Mouse (Mus musculus) right cerebral cortex, adult 2 months (tissue): Measurements from ENCODE around the gene Smchd1.

Experiments used
- DNase-seq, 2 experiments: peaks; one replicate each; pipeline ENCODE4 v3.0.0; 2021 to 2022; ENCODE audit warnings: low spot score in 2 of 2

The Smchd1 gene

DNA sequence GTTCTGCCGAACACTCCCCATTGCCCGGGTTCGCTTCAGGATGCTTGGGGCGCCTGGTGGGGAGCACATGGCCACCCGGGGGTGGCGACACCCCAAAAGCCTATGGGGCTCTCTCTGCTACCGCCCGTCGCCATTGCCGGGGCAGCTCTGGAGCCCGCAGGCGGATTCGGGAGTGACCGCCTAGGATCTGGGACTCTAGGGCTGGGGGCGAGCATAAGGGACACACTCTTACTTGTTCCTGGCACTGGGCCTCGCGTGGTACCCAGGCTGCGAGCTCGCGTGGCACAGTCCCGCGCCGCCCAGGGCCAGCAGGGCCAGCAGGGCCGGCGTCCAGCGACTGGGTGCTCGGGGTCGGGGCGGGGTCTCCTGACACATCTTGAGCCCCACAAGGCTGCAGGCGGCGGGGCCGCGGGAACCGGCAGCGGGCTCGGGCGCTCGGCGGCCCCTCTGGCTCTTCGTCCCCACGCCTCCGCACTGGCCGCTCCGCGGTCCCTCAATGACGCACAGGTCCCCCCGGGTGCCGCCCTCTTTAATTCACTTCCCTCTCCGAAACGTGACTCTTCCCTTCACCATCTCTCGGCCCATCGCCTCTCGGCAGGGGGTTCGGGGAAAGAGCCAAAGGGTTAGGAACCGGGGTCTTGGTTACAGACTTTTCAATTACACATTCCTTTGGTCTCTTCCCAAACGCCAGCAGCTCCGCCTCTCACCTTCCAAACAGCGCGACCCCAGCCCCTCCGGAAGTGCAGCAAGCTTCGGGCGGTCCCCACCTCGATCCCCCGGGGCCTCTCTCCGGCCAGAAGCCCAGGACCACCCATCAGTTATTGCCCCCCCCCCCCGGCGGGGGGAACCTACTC, 164.4 kb downstream of the Smchd1 start:
- peak in 1 of 2 experiments; percentile 4 for DNase-seq

DNA sequence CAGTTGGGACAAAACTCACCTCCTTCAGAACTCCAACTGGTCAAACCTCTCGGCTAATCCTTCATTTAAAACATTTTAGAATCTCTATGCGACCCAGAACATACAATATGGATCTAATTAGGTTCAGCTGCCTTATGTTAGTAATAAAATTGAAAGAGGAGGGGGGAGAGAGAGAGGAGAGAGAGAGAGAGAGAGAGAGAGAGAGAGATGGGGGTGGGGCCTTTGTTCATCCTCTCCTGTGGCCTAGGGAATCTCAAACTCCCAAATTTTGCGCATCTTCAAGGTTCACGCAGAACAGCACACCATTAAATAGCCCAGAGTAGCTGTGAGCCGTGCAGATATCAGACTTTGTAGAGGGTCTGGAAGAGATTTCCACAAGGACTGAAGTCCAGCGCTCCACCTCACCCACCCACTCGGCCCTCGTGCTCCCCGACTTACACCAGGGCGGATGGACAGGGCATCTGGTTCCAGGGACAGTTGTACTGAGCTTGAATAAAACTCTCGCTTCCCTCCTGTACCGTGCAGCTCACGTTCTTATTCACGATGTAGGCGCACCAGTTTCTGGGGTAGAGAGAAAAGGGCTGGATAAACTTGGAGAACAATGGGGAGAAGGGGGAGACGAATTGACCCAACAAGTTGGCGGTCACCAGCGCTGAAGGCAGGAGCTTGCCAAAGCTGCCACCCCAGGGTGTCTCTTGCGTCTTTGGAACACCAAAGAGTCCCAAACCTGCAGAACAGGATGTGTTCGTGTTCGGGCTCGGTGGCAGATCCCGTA, 165.2 kb downstream of the Smchd1 start:
- DNase-seq, result peak in 1 of 2 experiments; percentile 11

DNA sequence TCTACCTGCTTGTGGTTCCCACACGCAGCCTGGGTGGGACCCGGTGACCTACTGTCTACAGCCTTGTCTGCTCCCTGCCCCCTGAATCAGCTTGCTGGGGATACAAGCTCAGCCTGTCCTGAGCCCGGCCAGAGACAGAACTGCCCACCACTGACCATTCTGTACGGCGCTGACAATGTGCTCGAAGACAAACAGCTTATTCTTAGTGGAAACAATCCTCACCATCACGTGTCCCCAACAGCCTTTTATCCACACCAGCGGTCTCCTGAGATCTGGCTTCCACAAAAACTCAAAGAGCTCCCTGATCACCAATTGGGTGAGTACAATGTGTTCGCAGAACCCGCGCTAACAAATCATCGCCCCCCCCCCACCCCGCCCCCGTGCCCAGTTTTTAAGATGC, 166.0 kb downstream of the Smchd1 start:
- DNase-seq, result no peak

DNA sequence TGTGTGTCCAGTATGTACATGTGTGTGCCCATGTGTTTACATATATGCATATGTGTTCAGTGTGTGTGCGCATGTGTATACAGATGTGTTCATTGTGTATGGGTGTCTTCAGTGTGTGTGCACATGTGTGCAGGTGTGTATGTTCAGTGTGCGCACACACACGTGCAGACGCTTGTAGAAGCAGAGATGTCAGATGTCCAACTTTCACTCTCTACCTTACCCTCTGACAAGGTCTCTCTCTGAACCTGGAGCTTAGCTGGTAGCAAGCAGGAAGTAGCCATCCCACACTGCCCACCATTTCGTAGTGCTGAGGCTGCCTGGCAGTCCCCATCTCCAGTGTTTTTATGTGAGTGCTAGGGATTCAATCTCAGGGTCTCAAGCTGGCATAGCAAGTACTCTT, 166.8 kb downstream of the Smchd1 start:
- DNase-seq, result no peak

DNA sequence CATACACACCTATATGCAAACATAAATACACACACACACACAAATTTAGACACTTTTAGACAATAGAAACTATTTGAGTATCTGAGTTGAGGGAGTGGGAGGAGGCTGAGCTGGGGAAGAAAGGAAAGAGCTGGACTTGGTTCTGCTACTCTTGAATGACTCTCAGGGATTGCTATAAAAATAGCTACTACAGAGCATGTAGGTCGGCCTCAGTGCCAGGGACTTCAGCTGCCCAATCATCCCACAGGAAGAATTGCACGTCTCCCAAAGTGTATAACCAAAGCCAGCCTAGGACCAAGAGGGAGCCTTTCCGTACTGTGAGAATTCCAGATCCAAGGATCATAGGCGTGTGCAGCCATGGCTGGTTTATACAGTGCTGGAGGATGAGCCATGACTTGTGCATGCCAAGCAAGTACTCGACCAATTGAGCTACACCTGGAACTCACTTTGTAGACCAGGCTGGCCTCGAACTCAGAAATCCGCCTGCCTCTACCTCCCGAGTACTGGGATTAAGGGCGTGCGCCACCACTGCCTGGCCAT, 167.8 kb downstream of the Smchd1 start:
- DNase-seq, result no peak

DNA sequence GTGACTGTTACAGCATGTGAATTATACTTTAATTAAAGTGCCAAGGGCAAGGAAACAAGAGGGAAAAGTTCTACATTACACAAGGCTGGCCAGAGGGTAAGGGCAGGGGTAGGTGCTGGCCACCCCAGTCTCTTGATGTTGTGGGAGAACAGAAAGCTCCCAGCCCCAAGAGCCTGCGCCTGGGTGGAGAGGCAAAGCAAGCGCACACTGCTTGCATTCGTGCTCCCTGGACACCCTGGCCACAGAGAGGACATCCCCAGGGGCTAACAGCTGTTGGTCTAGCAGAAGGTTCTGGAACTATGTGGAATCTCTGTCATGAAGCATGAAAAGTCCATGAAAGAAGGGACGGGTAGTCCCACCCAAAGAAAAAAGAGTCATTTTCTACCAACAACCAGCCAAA, 168.4 kb downstream of the Smchd1 start:
- no peak for DNase-seq

DNA sequence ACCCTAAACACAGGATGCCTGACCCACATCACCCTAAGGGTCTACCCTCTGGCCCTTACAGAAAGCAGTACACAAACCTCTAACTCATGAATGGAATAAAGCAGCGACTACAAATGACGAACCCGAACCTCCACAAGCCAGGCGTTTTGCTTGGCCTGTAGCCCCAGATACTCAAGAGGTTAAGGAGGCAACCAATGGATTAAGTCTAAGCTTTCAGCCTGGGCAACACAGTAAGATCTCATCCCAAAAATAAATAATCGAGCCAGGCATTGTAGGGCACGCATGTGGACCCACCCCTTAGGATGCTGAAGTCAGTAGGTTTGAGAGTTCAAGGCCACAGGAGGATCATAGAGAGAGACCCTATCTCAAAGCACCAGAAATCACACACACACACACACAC, 169.1 kb downstream of the Smchd1 start:
- no peak for DNase-seq

DNA sequence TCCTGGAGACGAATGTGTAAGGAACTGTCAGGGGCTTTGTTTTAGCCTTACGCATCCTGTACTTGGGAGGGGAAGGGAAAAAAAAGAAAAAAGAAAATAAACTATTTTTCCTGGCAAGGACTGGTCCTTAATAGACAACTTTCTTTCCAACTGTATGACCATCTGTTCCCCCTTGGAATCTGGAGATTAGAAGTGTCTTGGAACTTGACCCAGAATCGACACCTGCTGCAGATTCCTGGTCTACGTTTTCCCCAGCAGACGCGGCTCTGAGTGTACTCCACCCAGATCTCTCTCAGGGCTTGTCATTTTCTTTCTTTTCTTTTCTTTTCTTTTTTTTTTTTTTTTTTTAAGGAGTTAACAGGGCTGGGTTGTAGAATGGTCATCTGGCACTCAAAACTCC, 171.7 kb downstream of the Smchd1 start:
- DNase-seq, result no peak

DNA sequence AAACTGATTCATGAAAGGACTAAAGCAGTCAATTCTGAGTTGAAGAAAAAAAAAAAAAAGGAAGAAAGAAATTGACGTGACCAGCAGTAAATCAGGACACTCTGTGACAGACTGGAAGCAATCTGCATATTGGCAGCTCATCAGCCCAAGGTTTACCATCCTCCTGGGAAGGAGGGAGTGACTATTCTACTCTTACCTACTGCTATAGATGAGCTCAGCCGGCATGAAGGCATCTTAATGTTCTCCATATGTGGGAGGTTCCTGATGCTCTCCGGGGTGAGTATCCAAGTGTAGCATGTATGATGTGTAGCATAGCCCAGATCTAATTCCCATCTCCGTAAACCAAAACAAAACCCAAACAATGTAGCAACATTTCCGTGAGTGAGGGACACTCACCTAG, 173.7 kb downstream of the Smchd1 start:
- no peak for DNase-seq

DNA sequence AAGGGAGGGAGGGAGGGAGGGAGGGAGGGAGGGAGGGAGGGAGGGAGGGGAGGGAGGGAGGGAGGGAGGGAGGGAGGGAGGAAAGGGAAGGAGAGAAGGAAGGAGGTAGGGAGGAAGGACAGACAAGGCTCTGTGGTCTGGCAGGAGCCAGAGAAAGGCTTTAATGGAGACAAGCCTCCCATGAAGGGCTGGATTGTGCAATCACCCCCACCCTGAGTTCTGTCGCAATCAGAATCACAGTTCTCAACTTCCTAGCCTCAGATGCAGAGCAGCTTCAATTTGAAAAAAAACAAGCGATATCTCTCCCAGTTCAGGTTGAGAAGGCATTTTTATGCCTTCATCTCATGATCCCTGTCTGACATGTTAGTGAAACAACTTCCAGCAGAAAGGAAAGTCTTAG, 174.8 kb downstream of the Smchd1 start:
- no peak for DNase-seq

DNA sequence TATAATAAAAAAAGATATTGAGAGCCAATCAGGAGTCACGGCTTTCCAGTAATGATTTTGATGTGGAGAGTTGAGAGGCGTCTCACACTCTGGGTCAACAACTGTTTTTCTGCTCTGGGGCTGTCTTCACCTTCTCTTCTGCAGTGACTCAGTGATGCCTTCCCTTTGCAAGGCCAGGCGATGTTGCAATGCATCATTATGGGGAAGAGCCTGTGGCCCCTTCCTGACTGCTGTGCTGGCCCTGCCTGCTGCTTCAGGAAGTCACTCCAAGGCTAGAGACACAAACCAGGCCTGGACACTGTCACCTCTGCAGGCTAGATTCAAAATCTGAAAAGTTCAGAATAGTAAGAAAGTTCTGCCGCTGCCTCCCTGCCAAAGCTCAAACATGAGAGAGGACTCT, 175.3 kb downstream of the Smchd1 start:
- DNase-seq, result no peak

DNA sequence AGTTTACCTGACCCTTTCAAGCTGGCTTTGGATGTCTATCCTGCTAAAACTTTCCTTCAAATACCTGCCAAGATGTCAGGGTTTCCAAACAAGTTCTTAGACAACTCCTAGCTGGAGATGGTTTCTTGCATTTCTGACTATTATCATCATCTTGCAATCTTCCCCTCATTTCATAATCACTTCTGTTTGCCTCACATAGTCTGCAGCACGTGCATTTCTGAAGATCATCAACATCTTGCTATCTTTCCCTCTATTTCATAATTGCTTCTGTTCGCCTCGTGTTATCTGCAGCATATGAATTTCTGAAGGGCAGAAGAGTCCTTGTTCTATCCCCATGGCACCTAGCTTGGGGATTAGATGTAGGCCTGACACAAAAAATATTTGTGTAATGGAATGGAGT, 180.6 kb downstream of the Smchd1 start:
- DNase-seq, result no peak
